Mouse (Mus musculus) embryonic fibroblast, embryonic 13.5 days (primary cell): ENCODE measurements around the gene Sdccag8. TPM values are rescaled to one million over a fixed set of nuclear protein-coding genes. Genes with fewer than 3 reads are reported as not detected.

Experiments
- H3K27ac ChIP-seq: 2 replicates; pipeline ENCODE4 v1.5.1; 2012; ENCODE audit warnings: low read length, control low read depth, inconsistent platforms; ENCODE audit not compliant: insufficient read depth
- H3K4me1 ChIP-seq: 2 replicates; pipeline ENCODE4 v1.6.1; 2011; ENCODE audit warnings: low read length; ENCODE audit not compliant: control insufficient read depth, insufficient read depth
- H3K4me3 ChIP-seq: 2 replicates; pipeline ENCODE4 v1.5.1; 2011; ENCODE audit warnings: mild to moderate bottlenecking, control low read depth, low read length; ENCODE audit not compliant: insufficient read depth
- CTCF ChIP-seq: IDR thresholded peaks from 2 replicates; pipeline ENCODE4 v1.5.1; 2011; ENCODE audit warnings: mild to moderate bottlenecking, control low read depth, low read length, moderate library complexity, borderline replicate concordance; ENCODE audit not compliant: insufficient read depth
- POLR2A ChIP-seq: IDR thresholded peaks from 2 replicates; pipeline ENCODE4 v1.6.1; 2011; ENCODE audit warnings: low read depth, mild to moderate bottlenecking, control low read depth, low read length, moderate library complexity
- polyA plus RNA-seq: library from polyadenylated mRNA; stranded (reverse); fragments of >200 nt; gene quantifications from 2 replicates; pipeline ENCODE4 v1.2.4, GENCODE M21; 2011; ENCODE audit warnings: low read depth; ENCODE audit not compliant: missing spikeins, insufficient read length

The Sdccag8 gene
- polyA plus RNA-seq, 1 experiment = 14.3 TPM

- Histone ChIP-seq H3K4me3 (no peak overlapping the region), H3K4me1 (no peaks in the 10 kb centered on the region), H3K27ac (no peak overlapping the region)
- TF ChIP-seq POLR2A (no peak), CTCF (no peak)
Observed at GRCm38 (mm10) chr1:177035460-177035859, 221.0 kb downstream of the Sdccag8 start.

GRCm38 (mm10) chr1:177038383-177038782 is 223.9 kb downstream of the Sdccag8 start:
- TF ChIP-seq POLR2A = no peak
- TF ChIP-seq CTCF = no peak
- no peak overlapping the region for H3K27ac ChIP-seq
- H3K4me1 ChIP-seq = peaks cover 2% of the 10 kb centered on the region; the same call in 1 of the 2 replicates
- no peak overlapping the region for H3K4me3 ChIP-seq

- Histone ChIP-seq H3K4me1 (peaks cover 2% of the 10 kb centered on the region; the same call in 1 of the 2 replicates), H3K27ac (no peak overlapping the region), H3K4me3 (no peak overlapping the region)
- TF ChIP-seq POLR2A (no peak), CTCF (no peak)
Observed at GRCm38 (mm10) chr1:177039093-177039674, 224.7 kb downstream of the Sdccag8 start.

GRCm38 (mm10) chr1:177040058-177040457 is 225.6 kb downstream of the Sdccag8 start:
- no peak overlapping the region for H3K27ac ChIP-seq
- H3K4me3 ChIP-seq = no peak overlapping the region
- H3K4me1 ChIP-seq = peaks cover 2% of the 10 kb centered on the region; the same call in 1 of the 2 replicates
- TF ChIP-seq CTCF (no peak), POLR2A (no peak)

GRCm38 (mm10) chr1:177045885-177046284 is 231.4 kb downstream of the Sdccag8 start:
- no peak overlapping the region for H3K27ac ChIP-seq
- peaks cover 2% of the 10 kb centered on the region; the same call in 1 of the 2 replicates for H3K4me1 ChIP-seq
- no peak overlapping the region for H3K4me3 ChIP-seq
- no peak for TF ChIP-seq POLR2A
- no peak for TF ChIP-seq CTCF

GRCm38 (mm10) chr1:177046963-177047362 is 232.5 kb downstream of the Sdccag8 start:
- no peak overlapping the region for H3K27ac ChIP-seq
- no peak overlapping the region for H3K4me3 ChIP-seq
- H3K4me1 ChIP-seq = no peaks in the 10 kb centered on the region
- no peak for TF ChIP-seq POLR2A
- no peak for TF ChIP-seq CTCF

- TF ChIP-seq CTCF (no peak), POLR2A (no peak)
- no peak overlapping the region for H3K4me3 ChIP-seq
- no peaks in the 10 kb centered on the region for H3K4me1 ChIP-seq
- no peak overlapping the region for H3K27ac ChIP-seq
Observed at GRCm38 (mm10) chr1:177048773-177049172, 234.3 kb downstream of the Sdccag8 start.

GRCm38 (mm10) chr1:177051366-177051963 is 237.0 kb downstream of the Sdccag8 start:
- peak overlapping the region; percentile 51 for H3K27ac ChIP-seq
- no peak overlapping the region for H3K4me3 ChIP-seq
- no peak for TF ChIP-seq CTCF
- no peak for TF ChIP-seq POLR2A
- no peaks in the 10 kb centered on the region for H3K4me1 ChIP-seq

GRCm38 (mm10) chr1:177054891-177055290 is 240.4 kb downstream of the Sdccag8 start:
- no peak overlapping the region for H3K27ac ChIP-seq
- TF ChIP-seq CTCF (no peak), POLR2A (no peak)
- no peak overlapping the region for H3K4me3 ChIP-seq
- H3K4me1 ChIP-seq = no peaks in the 10 kb centered on the region

- H3K27ac ChIP-seq = 0 out of 2 replicates have a peak overlapping the region, but pooled peaks have one; percentile 5
- TF ChIP-seq POLR2A (no peak), CTCF (no peak)
Observed at GRCm38 (mm10) chr1:177061761-177062160, 247.3 kb downstream of the Sdccag8 start.

More at GRCm38 (mm10) chr1:177061761-177062160, 247.3 kb downstream of the Sdccag8 start:
- Histone ChIP-seq H3K4me3 (no peak overlapping the region), H3K4me1 (no peaks in the 10 kb centered on the region)
